Mouse (Mus musculus) lung, postnatal 0 days (tissue): ENCODE measurements at regions not wholly inside any gene's neighbourhood (a gene's known extent, or its start where the extent isn't known, plus 50 kb on each side); places are given as distances from the start of the nearest gene placed in this dataset.

Experiments used
- ATAC-seq: fragments of 200-750 bp; cut with Nextera tagmentation; 2 replicates; pipeline ENCODE4 v1.8.0; 2017; ENCODE audit warnings: moderate library complexity
- DNase-seq: peaks from one replicate; pipeline ENCODE4 v3.0.0-alpha.2; 2016; ENCODE audit warnings: low spot score
- H3K27ac ChIP-seq: fragments of 300-500 bp; sonication (generic); 2 replicates; pipeline ENCODE4 v1.5.1; 2014; ENCODE audit warnings: antibody characterized with exemption, mild to moderate bottlenecking, low read length, mixed read lengths
- H3K27me3 ChIP-seq: fragments of 300-500 bp; sonication (generic); replicated peaks from 2 replicates; pipeline ENCODE4 v1.6.1; 2014; ENCODE audit warnings: low read length, mixed read lengths; ENCODE audit not compliant: insufficient read depth
- H3K36me3 ChIP-seq: fragments of 300-500 bp; sonication (generic); 2 replicates; pipeline ENCODE4 v1.6.1; 2014; ENCODE audit warnings: low read length, mixed read lengths; ENCODE audit not compliant: insufficient read depth
- H3K4me1 ChIP-seq: fragments of 300-500 bp; sonication (generic); 2 replicates; pipeline ENCODE4 v1.6.1; 2014; ENCODE audit warnings: antibody characterized with exemption, low read depth, low read length, mixed read lengths; ENCODE audit not compliant: insufficient read depth
- H3K4me2 ChIP-seq: fragments of 300-500 bp; sonication (generic); replicated peaks from 2 replicates; pipeline ENCODE4 v1.6.1; 2014; ENCODE audit warnings: low read depth, mild to moderate bottlenecking, low read length, moderate library complexity, mixed read lengths
- H3K4me3 ChIP-seq: fragments of 300-500 bp; sonication (generic); 2 replicates; pipeline ENCODE4 v1.5.1; 2014; ENCODE audit warnings: low read depth, low read length
- H3K9ac ChIP-seq: fragments of 300-500 bp; sonication (generic); replicated peaks from 2 replicates; pipeline ENCODE4 v1.6.1; 2014; ENCODE audit warnings: low read depth, mild to moderate bottlenecking
- H3K9me3 ChIP-seq: fragments of 300-500 bp; sonication (generic); 2 replicates; pipeline ENCODE4 v1.6.1; 2016; ENCODE audit warnings: low read length, mixed read lengths
- CTCF ChIP-seq: IDR thresholded peaks from 2 replicates; pipeline ENCODE4 v1.5.1; 2016; ENCODE audit warnings: antibody characterized with exemption, mild to moderate bottlenecking
- EP300 ChIP-seq: IDR thresholded peaks from 2 replicates; pipeline ENCODE4 v1.6.1; 2016; ENCODE audit warnings: antibody characterized with exemption, mild to moderate bottlenecking, control low read depth
- WGBS: fragments of 180-500 bp; shearing (Covaris S2); extraction: QIAGEN DNeasy Blood & Tissue Kit; methylation state at CpG from one replicate; pipeline ENCODE4 v1.1.7; 2014; 5-methylcytosine and 5-hydroxymethylcytosine counted together

DNA sequence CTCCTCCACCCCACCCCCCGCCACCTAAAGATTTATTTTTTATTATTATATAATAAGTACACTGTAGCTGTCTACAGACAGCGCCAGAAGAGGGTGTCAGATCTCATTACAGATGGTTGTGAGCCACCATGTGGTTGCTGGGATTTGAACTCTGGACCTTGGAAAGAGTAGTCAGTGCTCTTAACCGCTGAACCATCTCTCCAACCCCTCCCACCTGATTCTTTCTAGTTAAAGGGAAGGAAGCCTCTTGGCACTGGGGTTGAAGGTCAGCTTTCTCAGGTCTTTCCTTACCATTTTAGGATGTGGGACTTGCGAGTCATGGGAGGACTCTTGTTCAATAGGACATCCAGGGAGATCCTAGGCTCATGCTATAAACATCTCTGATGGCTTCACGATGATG lies 54.7 kb downstream of the Hes1 start:
- no peak for ATAC-seq
- Histone ChIP-seq H3K9me3 (no peaks in the 10 kb centered on the region), H3K27me3 (no peaks in the 10 kb centered on the region), H3K4me3 (no peak overlapping the region), H3K4me1 (peaks cover under 1% of the 10 kb centered on the region; the same call in 1 of the 2 replicates), H3K4me2 (no peak overlapping the region), H3K36me3 (no peaks in the 10 kb centered on the region), H3K27ac (no peak overlapping the region), H3K9ac (no peak overlapping the region)
- no peak for TF ChIP-seq EP300
- no peak for TF ChIP-seq CTCF
- 94% methylated on average over 5 of the region's 5 CpGs for WGBS
- DNase-seq: no peak

- H3K27ac ChIP-seq: no peak overlapping the region
- TF ChIP-seq EP300 (no peak), CTCF (no peak)
- no peaks in the 10 kb centered on the region; the same call in 1 of the 2 replicates for H3K4me1 ChIP-seq
- ATAC-seq (no peak), DNase-seq (no peak)
- no peaks in the 10 kb centered on the region for H3K9me3 ChIP-seq
- no peak overlapping the region for H3K4me3 ChIP-seq
- no peak overlapping the region for H3K4me2 ChIP-seq
- no peak overlapping the region for H3K9ac ChIP-seq
- 38% methylated on average over 30 of the region's 30 CpGs for WGBS
- H3K27me3 ChIP-seq: no peaks in the 10 kb centered on the region
- no peaks in the 10 kb centered on the region for H3K36me3 ChIP-seq
Measured at GRCm38 (mm10) chr16:30120330-30121265, 56.4 kb downstream of the Hes1 start.

DNA sequence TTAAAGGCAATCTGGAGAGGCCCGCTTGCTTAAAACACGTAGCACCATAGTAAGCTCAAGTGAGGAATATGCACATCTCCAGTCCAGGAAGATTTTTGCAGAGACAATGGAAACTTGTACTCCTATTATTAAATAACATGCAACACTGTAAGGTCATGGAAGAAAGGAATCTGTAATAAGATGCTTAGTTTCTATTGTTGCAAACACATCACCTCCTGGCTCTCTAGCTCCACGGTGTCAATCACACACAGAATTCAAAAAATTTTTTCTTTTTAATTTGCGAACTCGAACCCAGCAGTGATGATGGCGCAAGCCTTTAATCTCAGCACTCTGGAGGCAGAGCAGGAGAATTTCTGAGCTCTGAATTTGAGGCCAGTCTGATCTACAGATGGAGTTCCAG lies 57.4 kb downstream of the Hes1 start:
- no peak overlapping the region for H3K9ac ChIP-seq
- no peak overlapping the region for H3K4me3 ChIP-seq
- H3K9me3 ChIP-seq: no peaks in the 10 kb centered on the region
- no peaks in the 10 kb centered on the region for H3K36me3 ChIP-seq
- H3K27ac ChIP-seq: no peak overlapping the region
- no peak for DNase-seq
- no peak for ATAC-seq
- WGBS: 83% methylated on average over 6 of the region's 6 CpGs
- no peaks in the 10 kb centered on the region; the same call in 1 of the 2 replicates for H3K4me1 ChIP-seq
- TF ChIP-seq CTCF (no peak), EP300 (no peak)
- no peaks in the 10 kb centered on the region for H3K27me3 ChIP-seq
- H3K4me2 ChIP-seq: no peak overlapping the region

DNA sequence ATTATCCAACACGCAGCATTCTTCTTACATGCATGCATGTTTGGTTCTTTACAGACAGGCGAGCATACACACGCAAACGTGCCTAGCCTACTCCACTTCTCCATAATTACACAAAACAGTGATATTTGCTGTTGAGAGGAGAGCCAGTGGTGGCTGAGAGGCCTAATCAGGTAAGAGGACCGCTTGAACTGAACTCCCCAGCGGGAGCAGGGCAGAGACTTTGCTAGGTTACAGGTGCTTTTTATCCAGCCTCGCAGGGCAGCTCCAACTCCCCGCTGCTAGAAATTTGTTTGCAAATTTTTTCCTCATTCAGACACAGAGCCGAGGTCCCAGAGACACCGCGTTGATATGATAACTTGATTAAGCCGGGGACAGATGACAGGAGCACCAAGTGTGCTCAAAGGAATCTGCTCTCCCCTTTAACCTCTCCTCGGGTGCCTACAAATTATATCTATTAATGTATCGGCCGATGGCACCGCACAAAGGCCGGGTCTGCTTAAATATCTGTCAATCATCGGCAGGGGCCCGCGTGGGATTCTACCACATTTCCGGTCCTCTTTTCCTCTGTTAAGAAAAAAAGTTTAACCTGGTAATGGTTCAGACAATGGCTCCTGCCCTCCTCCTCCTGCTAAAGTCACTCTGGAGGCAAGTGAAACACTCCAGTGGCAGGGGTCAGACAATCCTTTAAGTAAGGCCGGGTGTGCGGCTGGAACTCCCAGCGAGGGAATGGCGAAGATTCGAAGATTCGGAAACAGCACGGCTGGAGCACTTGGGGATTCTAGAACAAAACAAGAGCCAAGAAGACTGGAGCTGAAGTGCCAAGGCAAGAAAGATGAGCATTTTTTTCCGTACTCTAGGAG lies 58.3 kb downstream of the Hes1 start:
- H3K27ac ChIP-seq: no peak overlapping the region
- no peaks in the 10 kb centered on the region; the same call in 1 of the 2 replicates for H3K4me1 ChIP-seq
- no peaks in the 10 kb centered on the region for H3K9me3 ChIP-seq
- no peak overlapping the region for H3K4me2 ChIP-seq
- TF ChIP-seq CTCF: no peak
- TF ChIP-seq EP300: no peak
- no peaks in the 10 kb centered on the region for H3K36me3 ChIP-seq
- no peak overlapping the region for H3K9ac ChIP-seq
- DNase-seq: no peak
- 36% methylated on average over 29 of the region's 29 CpGs for WGBS
- no peaks in the 10 kb centered on the region for H3K27me3 ChIP-seq
- ATAC-seq: peak; percentile 17; the same call in 1 of the 2 replicates
- H3K4me3 ChIP-seq: no peak overlapping the region

- Histone ChIP-seq H3K9ac (no peak overlapping the region), H3K36me3 (no peaks in the 10 kb centered on the region), H3K27ac (no peak overlapping the region), H3K9me3 (no peaks in the 10 kb centered on the region), H3K27me3 (no peaks in the 10 kb centered on the region), H3K4me2 (no peak overlapping the region), H3K4me3 (no peak overlapping the region), H3K4me1 (no peaks in the 10 kb centered on the region; the same call in 1 of the 2 replicates)
- DNase-seq (no peak), ATAC-seq (no peak)
- TF ChIP-seq EP300 (no peak), CTCF (no peak)
- 96% methylated on average over 10 of the region's 10 CpGs for WGBS
Measured at GRCm38 (mm10) chr16:30127015-30127414, 62.8 kb downstream of the Hes1 start.

DNA sequence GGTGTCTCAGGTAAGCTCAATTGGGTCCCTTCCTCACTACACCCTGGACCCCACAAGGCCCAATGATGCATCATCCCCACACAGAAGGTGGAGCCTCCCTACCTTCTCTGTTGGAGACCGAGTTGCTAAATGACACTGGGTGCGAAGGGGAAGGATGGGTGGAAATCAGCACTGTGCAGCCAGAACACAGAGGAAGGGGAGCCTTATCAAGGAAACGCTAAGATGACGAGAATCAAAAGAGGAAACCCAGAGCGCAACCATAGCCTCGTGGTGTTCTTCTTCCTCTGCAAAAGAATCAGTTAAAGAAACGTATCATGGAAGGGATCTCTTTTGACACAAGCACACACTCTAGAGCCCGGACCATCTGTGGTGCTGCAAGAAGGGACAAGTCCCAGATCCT lies 64.6 kb downstream of the Hes1 start:
- no peaks in the 10 kb centered on the region for H3K4me1 ChIP-seq
- no peaks in the 10 kb centered on the region for H3K9me3 ChIP-seq
- no peak overlapping the region for H3K27ac ChIP-seq
- H3K9ac ChIP-seq: no peak overlapping the region
- TF ChIP-seq EP300: no peak
- TF ChIP-seq CTCF: no peak
- H3K4me3 ChIP-seq: no peak overlapping the region
- H3K27me3 ChIP-seq: no peaks in the 10 kb centered on the region
- H3K4me2 ChIP-seq: no peak overlapping the region
- H3K36me3 ChIP-seq: no peaks in the 10 kb centered on the region
- WGBS: 75% methylated on average over 8 of the region's 8 CpGs
- DNase-seq (no peak), ATAC-seq (no peak)
